ENCODE assay signal across 32 mouse cellular contexts in the genomic region with DNA sequence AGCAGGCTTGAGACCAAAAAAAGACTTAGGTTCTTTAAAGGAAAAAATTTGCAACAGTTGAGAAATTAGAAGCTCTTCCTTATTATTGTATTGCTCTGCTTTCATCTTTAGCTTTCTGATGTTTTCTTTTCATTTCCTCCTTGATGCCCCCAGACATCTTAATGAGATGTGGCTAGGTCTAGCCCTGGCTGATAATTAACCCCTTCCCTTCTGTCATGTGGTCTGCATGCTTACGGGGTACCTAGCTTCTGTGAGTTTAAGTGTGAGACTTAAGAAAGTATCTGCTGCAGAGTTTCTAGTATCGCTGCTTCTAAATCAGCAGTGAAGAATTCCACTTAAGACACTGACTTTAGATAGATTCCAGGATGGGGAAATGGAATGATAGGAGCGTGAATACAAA.
"Had no signal": no experiment of that assay in that cellular context is flagged by ENCODE, and none has a peak within 500 bp of the region (broad histone marks: within the 10 kb centered on the region; RNA-seq: fewer than 3 reads in every experiment).

No protein-coding gene starts in this region.

- H3K4me3 ChIP-seq: limb, embryonic 10.5 days; limb, embryonic 12.5 days; limb, embryonic 13.5 days; limb, embryonic 15.5 days; liver, embryonic 12.5 days; liver, embryonic 13.5 days; liver, embryonic 15.5 days; lung, embryonic 15.5 days; megakaryocyte, embryonic 14.5 days; midbrain, embryonic 10.5 days; midbrain, embryonic 12.5 days; midbrain, embryonic 13.5 days; midbrain, embryonic 15.5 days; myocyte; neural tube, embryonic 12.5 days had no signal

- DNase-seq: left cerebral cortex, postnatal 4 days; liver; liver, embryonic 13.5 days; liver, postnatal 0 days; lung, adult 18-20 months; lung, adult 2 months; lung, embryonic 14.5 days; lung, postnatal 10 days; lung, postnatal 14 days; lung, postnatal 36 days; lung, postnatal 4 days; midbrain, embryonic 14.5 days had no signal

- H3K4me2 ChIP-seq: limb, embryonic 12.5 days; limb, embryonic 13.5 days; limb, embryonic 15.5 days; liver, embryonic 11.5 days; liver, embryonic 12.5 days; liver, embryonic 13.5 days; liver, embryonic 15.5 days; lung, embryonic 14.5 days; lung, embryonic 15.5 days; midbrain, embryonic 11.5 days; midbrain, embryonic 12.5 days; midbrain, embryonic 13.5 days; midbrain, embryonic 15.5 days; neural tube, embryonic 12.5 days had no signal

- H3K9ac ChIP-seq: limb, embryonic 12.5 days; limb, embryonic 13.5 days; limb, embryonic 15.5 days; liver, embryonic 12.5 days; liver, embryonic 13.5 days; liver, embryonic 14.5 days; liver, embryonic 15.5 days; liver, postnatal 0 days; lung, embryonic 14.5 days; lung, embryonic 15.5 days; midbrain, embryonic 12.5 days; midbrain, embryonic 13.5 days; midbrain, embryonic 15.5 days; neural tube, embryonic 12.5 days had no signal

- H3K27me3 ChIP-seq: limb, embryonic 12.5 days; limb, embryonic 13.5 days; limb, embryonic 15.5 days; liver, embryonic 12.5 days; liver, embryonic 13.5 days; liver, embryonic 15.5 days; lung, embryonic 15.5 days; megakaryocyte, embryonic 14.5 days; midbrain, embryonic 12.5 days; midbrain, embryonic 13.5 days; midbrain, embryonic 15.5 days; neural tube, embryonic 12.5 days had no signal

- H3K4me1 ChIP-seq: limb, embryonic 10.5 days; limb, embryonic 12.5 days; limb, embryonic 13.5 days; limb, embryonic 15.5 days; liver, embryonic 12.5 days; liver, embryonic 13.5 days; liver, embryonic 15.5 days; lung, embryonic 15.5 days; megakaryocyte, embryonic 14.5 days; midbrain, embryonic 10.5 days; midbrain, embryonic 12.5 days; midbrain, embryonic 13.5 days; midbrain, embryonic 15.5 days; neural tube, embryonic 12.5 days had no signal

- H3K27ac ChIP-seq: limb, embryonic 10.5 days; limb, embryonic 12.5 days; limb, embryonic 13.5 days; limb, embryonic 15.5 days; liver, embryonic 12.5 days; liver, embryonic 13.5 days; liver, embryonic 14.5 days; liver, embryonic 15.5 days; lung, embryonic 15.5 days; macrophage; midbrain, embryonic 10.5 days; midbrain, embryonic 12.5 days; midbrain, embryonic 13.5 days; midbrain, embryonic 15.5 days; neural tube, embryonic 12.5 days had no signal

- ATAC-seq: liver, embryonic 12.5 days; liver, postnatal 0 days; lung, postnatal 0 days; midbrain, embryonic 13.5 days; midbrain, embryonic 15.5 days; midbrain, embryonic 16.5 days had no signal

- H3K36me3 ChIP-seq: limb, embryonic 10.5 days; limb, embryonic 12.5 days; limb, embryonic 13.5 days; limb, embryonic 15.5 days; liver, embryonic 12.5 days; liver, embryonic 13.5 days; liver, embryonic 15.5 days; lung, embryonic 15.5 days; midbrain, embryonic 10.5 days; midbrain, embryonic 12.5 days; midbrain, embryonic 13.5 days; midbrain, embryonic 15.5 days; neural tube, embryonic 12.5 days had no signal

- H3K9me3 ChIP-seq: limb, embryonic 10.5 days; limb, embryonic 12.5 days; limb, embryonic 13.5 days; limb, embryonic 15.5 days; liver, embryonic 12.5 days; liver, embryonic 15.5 days; lung, embryonic 15.5 days; midbrain, embryonic 10.5 days; midbrain, embryonic 12.5 days; midbrain, embryonic 13.5 days; midbrain, embryonic 15.5 days; neural tube, embryonic 12.5 days had no signal
